Mouse (Mus musculus) kidney, adult 2 months (tissue): ENCODE data around the gene Glo1.

Source experiments
- CTCF ChIP-seq: fragments of 200-500 bp; conservative IDR thresholded peaks from 2 replicates; pipeline ENCODE4 v1.5.1; 2011; ENCODE audit warnings: low read depth, mild to moderate bottlenecking, control low read depth, low read length, moderate library complexity, mixed read lengths; ENCODE audit not compliant: insufficient read depth, insufficient read length
- POLR2A ChIP-seq: fragments of 200-500 bp; IDR thresholded peaks from one replicate; pipeline ENCODE4 v1.6.1; 2011; ENCODE audit warnings: low read depth, low read length, control low read depth

DNA sequence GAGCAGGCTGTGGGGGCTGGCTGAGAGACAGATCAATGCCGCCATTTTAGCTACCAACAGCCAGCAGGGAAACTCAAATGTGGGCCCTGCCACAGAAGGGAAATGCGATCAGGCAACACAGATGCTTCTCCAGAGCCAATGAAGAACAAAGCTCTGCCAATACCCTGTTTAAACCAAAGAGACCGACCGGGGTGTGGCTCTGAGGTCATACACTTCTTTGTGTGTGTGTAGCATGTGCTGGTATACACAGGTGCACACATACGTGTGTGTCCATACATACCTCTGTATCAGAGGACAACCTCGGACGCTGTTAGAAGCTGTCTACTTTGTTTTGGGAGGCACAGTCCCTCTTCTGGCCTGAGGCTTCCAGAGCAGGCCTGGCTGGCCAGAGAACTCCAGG lies 19.3 kb downstream of the Glo1 start:
- TF ChIP-seq POLR2A (no peak), CTCF (no peak)
